Mouse (Mus musculus) lung, postnatal 36 days (tissue): ENCODE data around the gene S100a11.

Experiments
- DNase-seq: peaks from one replicate; pipeline ENCODE4 v3.0.0; 2022; ENCODE audit warnings: mixed read lengths

S100a11 gene

DNA sequence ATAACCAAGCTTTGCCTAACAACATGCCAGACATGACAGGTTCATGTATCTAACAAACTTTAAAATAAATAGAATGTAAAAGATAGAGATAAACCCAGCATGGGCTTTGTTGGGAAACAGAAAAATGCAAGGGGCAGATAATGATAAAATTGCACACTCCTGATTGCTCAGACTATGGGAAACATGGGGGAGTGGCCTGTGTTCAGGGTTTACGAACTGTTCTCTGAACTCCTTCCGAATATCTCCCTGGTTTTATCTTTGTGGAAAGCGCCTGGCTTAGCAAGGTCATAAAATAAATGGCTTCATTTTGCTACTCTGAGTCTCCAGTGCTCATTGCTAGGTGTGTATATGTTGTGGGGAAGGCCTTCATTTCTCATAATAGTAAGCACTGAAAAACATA, 46.6 kb downstream of the S100a11 start:
- DNase-seq = no peak

DNA sequence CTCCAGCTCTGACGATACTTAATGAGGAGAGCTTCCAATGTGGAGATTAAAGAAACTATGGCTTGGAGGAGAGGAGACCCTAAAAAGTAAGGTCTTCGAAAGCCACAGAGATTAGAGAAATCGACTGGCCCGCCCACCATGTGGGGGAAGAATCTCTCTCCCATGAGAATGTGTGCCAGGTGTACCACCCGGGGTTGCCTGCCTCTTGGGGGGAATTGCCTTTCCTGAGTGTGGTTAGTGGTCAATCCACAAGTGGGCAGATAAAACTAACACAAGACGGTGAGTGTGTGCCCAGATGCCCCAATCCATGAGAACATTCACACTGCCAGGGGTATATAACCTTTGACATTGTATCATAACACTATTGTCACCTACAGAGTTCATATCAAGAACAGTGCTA, 47.4 kb downstream of the S100a11 start:
- no peak for DNase-seq

DNA sequence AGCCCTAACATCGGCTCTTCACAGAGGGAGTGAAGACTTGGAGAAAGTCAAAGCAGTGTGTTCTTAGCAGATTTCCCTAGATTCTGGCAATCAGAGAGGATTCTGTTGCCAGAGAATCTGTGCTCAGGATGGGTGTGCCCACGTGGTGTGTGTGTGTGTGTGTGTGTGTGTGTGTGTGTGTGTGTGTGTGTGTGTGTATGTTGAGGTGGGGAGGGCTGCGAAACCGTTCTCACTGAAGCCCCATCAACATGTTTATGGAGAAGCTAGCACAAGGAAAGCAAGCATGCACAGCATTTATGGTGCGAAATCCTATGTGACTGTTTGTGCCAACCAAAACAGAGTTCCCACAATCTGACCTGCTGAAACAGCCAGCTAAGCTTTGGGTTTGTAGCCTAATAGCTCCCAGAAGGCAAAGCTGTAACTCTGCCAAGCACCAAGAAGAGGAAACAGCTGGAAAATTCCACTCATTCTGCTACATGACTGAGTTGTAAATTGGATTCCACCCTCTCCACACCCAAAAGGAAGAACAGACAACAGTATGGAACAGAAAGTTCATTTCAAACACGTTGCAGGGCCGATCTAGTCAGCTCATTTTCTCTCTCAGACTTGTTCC, 48.2 kb downstream of the S100a11 start:
- DNase-seq = peak; percentile 81

DNA sequence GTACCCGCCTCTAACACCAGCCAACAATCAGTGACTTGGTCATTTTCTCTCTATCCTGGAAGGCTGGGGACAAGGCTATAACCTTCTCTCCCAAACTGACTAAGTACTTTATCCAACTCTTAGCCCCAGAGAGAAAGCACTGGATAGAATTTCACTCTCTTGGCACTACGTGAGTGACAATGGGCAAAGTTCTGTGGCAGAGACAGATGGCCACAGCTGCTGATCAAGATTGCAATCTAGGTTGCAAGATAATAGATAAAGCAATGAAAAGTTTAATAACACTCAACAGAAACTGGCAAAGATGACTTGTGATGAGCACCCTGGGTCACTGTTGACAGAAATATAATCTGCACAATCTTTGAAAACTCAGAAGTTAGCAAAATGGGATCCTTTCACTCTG, 48.8 kb downstream of the S100a11 start:
- DNase-seq = no peak

DNA sequence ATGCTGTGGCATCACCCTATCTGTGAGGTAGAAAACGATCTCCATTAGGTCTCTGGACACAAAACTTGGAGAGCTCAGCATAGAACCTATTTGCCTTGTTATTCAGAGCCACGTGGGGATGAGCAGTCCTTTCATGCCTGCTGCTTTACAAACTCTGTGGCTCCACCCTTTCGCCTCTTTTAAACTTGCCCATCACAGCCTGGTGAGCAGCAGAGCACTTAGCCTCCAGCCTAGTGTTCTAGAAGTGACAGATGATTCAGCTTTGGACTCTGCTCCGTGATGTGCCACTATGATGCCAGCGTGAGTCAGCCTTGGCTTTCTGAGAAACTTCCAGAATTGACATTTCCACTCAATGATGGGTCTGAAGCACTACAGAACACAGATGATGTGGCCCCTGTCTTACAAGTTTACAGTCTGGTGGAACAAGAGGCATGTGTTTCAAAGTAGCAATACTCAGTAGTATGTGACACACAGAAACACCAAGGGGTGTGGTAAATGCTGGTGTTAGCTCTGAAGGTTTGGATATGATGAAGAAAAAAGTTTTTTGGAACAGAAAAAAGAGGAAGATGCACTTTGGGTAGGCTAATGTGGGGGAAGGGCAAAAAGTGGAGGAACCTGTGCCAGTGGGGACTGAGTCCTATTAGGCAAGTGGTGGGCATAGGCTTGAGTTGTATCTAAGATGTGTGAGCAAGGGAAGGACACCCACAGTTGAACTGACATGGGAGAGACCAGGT, 51.9 kb downstream of the S100a11 start:
- no peak for DNase-seq
